Mouse (Mus musculus) heart, adult 2 months (tissue): ENCODE measurements around the gene A730071L15Rik. TPM values are rescaled to one million over a fixed set of nuclear protein-coding genes. Genes with fewer than 3 reads are reported as not detected.
A peak's percentile ranks its signal among the peaks of the same experiment; 100 is the strongest.

Experiments
- DNase-seq, 2 experiments: peaks; one replicate each; pipeline ENCODE4 v3.0.0; 2021
- H3K27ac ChIP-seq: fragments of 200-600 bp; 2 replicates; pipeline ENCODE4 v1.8.1; 2022
- H3K27me3 ChIP-seq: fragments of 200-500 bp; 2 replicates; pipeline ENCODE4 v1.6.1; 2012; ENCODE audit warnings: mild to moderate bottlenecking, low read length, inconsistent platforms, mixed read lengths; ENCODE audit not compliant: control insufficient read depth, insufficient read depth
- H3K36me3 ChIP-seq: fragments of 200-500 bp; 2 replicates; pipeline ENCODE4 v1.6.1; 2012; ENCODE audit warnings: low read length, inconsistent platforms; ENCODE audit not compliant: control insufficient read depth, insufficient read depth
- H3K4me1 ChIP-seq: fragments of 200-500 bp; 2 replicates; pipeline ENCODE4 v1.6.1; 2011; ENCODE audit warnings: low read length; ENCODE audit not compliant: control insufficient read depth, insufficient read depth
- H3K4me3 ChIP-seq: fragments of 200-600 bp; 2 replicates; pipeline ENCODE4 v1.8.1; 2022
- H3K79me2 ChIP-seq: fragments of 200-500 bp; replicated peaks from 2 replicates; pipeline ENCODE4 v1.6.1; 2012; ENCODE audit warnings: mild to moderate bottlenecking, inconsistent platforms, low read length, moderate library complexity, mixed read lengths; ENCODE audit not compliant: control insufficient read depth, insufficient read depth
- H3K9ac ChIP-seq: fragments of 200-500 bp; 2 replicates; pipeline ENCODE4 v1.6.1; 2012; ENCODE audit warnings: low read depth, mild to moderate bottlenecking, control low read depth, inconsistent platforms, low read length, mixed read lengths
- CTCF ChIP-seq: fragments of 200-600 bp; IDR thresholded peaks from 2 replicates; pipeline ENCODE4 v1.8.1; 2022; ENCODE audit warnings: antibody characterized with exemption, mild to moderate bottlenecking, moderate library complexity
- EP300 ChIP-seq: fragments of 200-500 bp; IDR thresholded peaks from 2 replicates; pipeline ENCODE4 v1.6.1; 2011; ENCODE audit warnings: low read depth, low read length, control low read depth; ENCODE audit not compliant: insufficient read depth
- POLR2A ChIP-seq: fragments of 200-500 bp; IDR thresholded peaks from 2 replicates; pipeline ENCODE4 v1.6.1; 2011; ENCODE audit warnings: mild to moderate bottlenecking, low read depth, low read length, control low read depth; ENCODE audit not compliant: insufficient read depth
- WGBS: fragments of 180-500 bp; shearing (Covaris S2); methylation state at CpG from one replicate; pipeline ENCODE4 v1.1.7; 2018; 5-methylcytosine and 5-hydroxymethylcytosine counted together
- intact Hi-C: fragments of 180-260 bp; cut with DNase I; formaldehyde crosslinking; loops from one replicate; pipeline ENCODE4 v1.15.1; 2025
- polyA plus RNA-seq: library from polyadenylated mRNA; depleted of rRNA; stranded (reverse); fragments of >200 nt; gene quantifications from 2 replicates; pipeline ENCODE4 v1.2.3, GENCODE M21; 2012; rRNA removed
- total RNA-seq, 2 experiments: library from RNA; stranded (reverse); gene quantifications; 2 replicates each; pipeline ENCODE4 v1.2.3; 2021

Gene A730071L15Rik
- total and polyA plus RNA-seq, 3 experiments = not detected

DNA sequence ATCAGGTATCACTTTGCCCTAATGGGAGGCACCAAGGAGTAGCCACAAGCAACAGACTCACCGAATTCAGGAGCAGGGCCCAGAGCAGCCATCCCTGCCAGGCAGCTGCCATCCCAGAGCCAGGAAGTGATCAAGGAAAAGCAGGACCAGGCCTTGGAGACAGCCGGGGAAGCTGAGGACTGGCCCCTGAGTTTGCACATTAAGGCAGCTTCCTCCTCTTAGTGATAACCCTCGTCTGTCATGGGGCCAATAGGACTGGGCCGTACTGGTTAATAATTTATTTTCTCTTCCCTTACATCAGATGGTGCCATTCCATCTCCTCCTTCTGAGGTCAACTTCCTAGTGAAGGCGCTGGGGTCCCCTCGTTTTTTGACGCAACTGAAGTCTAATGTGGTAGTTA lies 30.2 kb downstream of the A730071L15Rik start, which contains the start of gene Npc1l1:
Npc1l1 (minus strand) TSS at position 132 of the 400 bp plus-strand sequence.
- Histone ChIP-seq H3K36me3 (no peaks in the 10 kb centered on the region), H3K27ac (no peak within 1 kb of the TSS), H3K4me1 (no peaks in the 10 kb centered on the region), H3K27me3 (no peaks in the 10 kb centered on the region), H3K79me2 (no peaks in the 10 kb centered on the region), H3K9ac (no peak within 1 kb of the TSS), H3K4me3 (no peak within 1 kb of the TSS)
- intact Hi-C loops = no loop called here
- WGBS = 71% methylated on average over 7 of the region's 7 CpGs
- no peak for TF ChIP-seq POLR2A
- no peak for TF ChIP-seq CTCF
- no peak for TF ChIP-seq EP300
- DNase-seq = no peak

DNA sequence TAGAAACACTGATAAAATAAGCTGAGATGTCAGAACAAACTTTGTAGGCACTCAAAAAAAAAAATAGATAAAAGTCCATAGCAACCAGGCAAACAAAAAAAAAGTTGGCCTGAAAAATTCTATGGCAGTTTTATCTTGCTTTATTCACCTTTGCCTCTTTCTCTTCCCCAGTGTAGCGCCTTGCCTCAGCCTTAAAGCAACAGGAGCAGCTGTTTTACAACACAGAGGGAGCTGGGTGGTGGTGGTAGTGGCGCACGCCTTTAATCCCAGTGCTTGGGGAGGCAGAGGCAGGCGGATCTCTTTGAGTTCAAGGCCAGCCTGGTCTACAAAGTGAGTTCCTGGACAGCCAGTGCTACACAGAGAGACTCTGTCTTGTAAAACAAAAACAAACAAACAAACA lies 33.2 kb downstream of the A730071L15Rik start:
- no peak overlapping the region for H3K27ac ChIP-seq
- no peak for TF ChIP-seq POLR2A
- TF ChIP-seq CTCF = no peak
- TF ChIP-seq EP300 = no peak
- intact Hi-C loops = no loop called here
- no peak for DNase-seq
- no peaks in the 10 kb centered on the region for H3K27me3 ChIP-seq
- H3K9ac ChIP-seq = no peak overlapping the region
- no peak overlapping the region for H3K4me3 ChIP-seq
- no peaks in the 10 kb centered on the region for H3K4me1 ChIP-seq
- H3K36me3 ChIP-seq = no peaks in the 10 kb centered on the region
- no peaks in the 10 kb centered on the region for H3K79me2 ChIP-seq
- WGBS = 72% methylated on average over 4 of the region's 4 CpGs

DNA sequence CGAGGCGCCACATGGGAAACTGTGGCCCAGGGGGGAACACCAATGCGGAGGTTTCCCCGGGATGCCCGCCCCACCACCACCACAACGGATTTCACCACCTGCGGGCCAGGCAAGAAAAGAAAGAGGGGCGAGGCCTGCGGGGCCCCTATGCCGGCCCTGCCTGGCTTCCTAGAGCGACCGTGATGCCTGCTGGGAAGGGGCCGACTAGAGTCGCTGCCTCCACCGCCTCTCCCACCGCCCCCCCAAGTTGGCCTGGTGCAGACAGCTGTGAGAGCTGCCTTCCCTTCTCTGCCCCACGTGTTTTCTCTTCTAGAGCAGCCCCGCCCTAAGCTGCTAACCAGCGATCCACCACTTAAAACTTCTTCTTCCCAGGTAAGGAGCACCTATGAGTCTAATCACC lies 44.9 kb downstream of the A730071L15Rik start:
- no peaks in the 10 kb centered on the region for H3K4me1 ChIP-seq
- H3K27ac ChIP-seq = no peak overlapping the region
- WGBS = 50% methylated on average over 19 of the region's 19 CpGs
- TF ChIP-seq CTCF (no peak), POLR2A (no peak), EP300 (no peak)
- H3K79me2 ChIP-seq = no peaks in the 10 kb centered on the region
- H3K9ac ChIP-seq = no peak overlapping the region
- no peak overlapping the region for H3K4me3 ChIP-seq
- H3K27me3 ChIP-seq = no peaks in the 10 kb centered on the region
- intact Hi-C loops = no loop called here
- DNase-seq = peak in 1 of 2 experiments; percentile 6
- H3K36me3 ChIP-seq = no peaks in the 10 kb centered on the region

Other genes with a start within 250 kb of the A730071L15Rik start
- 10 to 100 TPM; 10.4 to 13.9 TPM for gene Gck, start 249.9 kb upstream of the A730071L15Rik start, total RNA-seq
- gene Gck, start 249.9 kb upstream of the A730071L15Rik start, polyA plus RNA-seq = 10.5 and 15.4 TPM in 2 replicates
- 10 to 100 TPM; 53.4 to 62.2 TPM for gene Ykt6, start 244.3 kb upstream of the A730071L15Rik start, total RNA-seq
- gene Ykt6, start 244.3 kb upstream of the A730071L15Rik start, polyA plus RNA-seq = 46.3 and 71.2 TPM in 2 replicates
- gene Camk2b, start 133.7 kb upstream of the A730071L15Rik start, total RNA-seq = 1 to 10 TPM; 4.8 to 5.2 TPM
- 10.7 and 12.9 TPM in 2 replicates for gene Camk2b, start 133.7 kb upstream of the A730071L15Rik start, polyA plus RNA-seq
- 10 to 100 TPM; 59.3 to 65.4 TPM for gene Nudcd3, start 386 bp downstream of the A730071L15Rik start, total RNA-seq
- gene Nudcd3, start 386 bp downstream of the A730071L15Rik start, polyA plus RNA-seq = 50.4 and 80.7 TPM in 2 replicates
- gene Npc1l1, start 30.1 kb downstream of the A730071L15Rik start, total RNA-seq = under 1 TPM in 1 of 2 experiments, not detected in 1; 0.08 TPM
- 0.25 and 0.38 TPM in 2 replicates for gene Npc1l1, start 30.1 kb downstream of the A730071L15Rik start, polyA plus RNA-seq
- gene Ddx56, start 67.7 kb downstream of the A730071L15Rik start, total RNA-seq = 10 to 100 TPM; 19.7 to 22.0 TPM
- gene Ddx56, start 67.7 kb downstream of the A730071L15Rik start, polyA plus RNA-seq = 21.1 and 25.2 TPM in 2 replicates
- 10 to 100 TPM; 85.5 to 96.6 TPM for gene Tmed4, start 74.8 kb downstream of the A730071L15Rik start, total RNA-seq
- gene Tmed4, start 74.8 kb downstream of the A730071L15Rik start, polyA plus RNA-seq = 138 and 175 TPM in 2 replicates
- gene Ogdh, start 91.6 kb downstream of the A730071L15Rik start, total RNA-seq = 1,000 to 10,000 TPM; 1,611 to 1,957 TPM
- 1,204 and 1,461 TPM in 2 replicates for gene Ogdh, start 91.6 kb downstream of the A730071L15Rik start, polyA plus RNA-seq
- 10 to 100 TPM; 36.6 to 39.3 TPM for gene Zmiz2, start 189.0 kb downstream of the A730071L15Rik start, total RNA-seq
- 26.2 and 35.7 TPM in 2 replicates for gene Zmiz2, start 189.0 kb downstream of the A730071L15Rik start, polyA plus RNA-seq
- gene Ppia, start 215.4 kb downstream of the A730071L15Rik start, total RNA-seq = 100 to 1,000 TPM; 304 to 328 TPM
- 298 and 449 TPM in 2 replicates for gene Ppia, start 215.4 kb downstream of the A730071L15Rik start, polyA plus RNA-seq
- 10 to 100 TPM; 75.8 to 80.8 TPM for gene H2afv, start 244.4 kb downstream of the A730071L15Rik start, total RNA-seq
- gene H2afv, start 244.4 kb downstream of the A730071L15Rik start, polyA plus RNA-seq = 46.3 and 59.2 TPM in 2 replicates